Mouse (Mus musculus) lung, embryonic 14.5 days (tissue): ENCODE data around the gene Pdzd2. TPM values are rescaled to one million over a fixed set of nuclear protein-coding genes. Genes with fewer than 3 reads are reported as not detected.

Source experiments
- ATAC-seq: fragments of 200-750 bp; cut with Nextera tagmentation; 2 replicates; pipeline ENCODE4 v1.8.0; 2017; ENCODE audit warnings: mild to moderate bottlenecking, moderate TSS enrichment, moderate library complexity; ENCODE audit not compliant: insufficient read depth
- DNase-seq: peaks from one replicate; pipeline ENCODE4 v3.0.0-alpha.2; 2015
- H3K27ac ChIP-seq: fragments of 300-500 bp; sonication (generic); 2 replicates; pipeline ENCODE4 v1.5.1; 2014; ENCODE audit warnings: low read depth, mild to moderate bottlenecking, moderate library complexity
- H3K27me3 ChIP-seq: fragments of 300-500 bp; sonication (generic); 2 replicates; pipeline ENCODE4 v1.6.1; 2014; ENCODE audit warnings: low read length, control low read depth; ENCODE audit not compliant: insufficient read depth
- H3K36me3 ChIP-seq: fragments of 300-500 bp; sonication (generic); 2 replicates; pipeline ENCODE4 v1.6.1; 2014; ENCODE audit warnings: control low read depth; ENCODE audit not compliant: insufficient read depth
- H3K4me1 ChIP-seq: fragments of 300-500 bp; sonication (generic); 2 replicates; pipeline ENCODE4 v1.6.1; 2014; ENCODE audit warnings: antibody characterized with exemption, control low read depth; ENCODE audit not compliant: insufficient read depth
- H3K4me2 ChIP-seq: fragments of 300-500 bp; sonication (generic); 2 replicates; pipeline ENCODE4 v1.6.1; 2014; ENCODE audit warnings: mild to moderate bottlenecking
- H3K4me3 ChIP-seq: fragments of 300-500 bp; sonication (generic); 2 replicates; pipeline ENCODE4 v1.5.1; 2014; ENCODE audit warnings: low read depth, low read length
- H3K9ac ChIP-seq: fragments of 300-500 bp; sonication (generic); 2 replicates; pipeline ENCODE4 v1.6.1; 2014
- H3K9me3 ChIP-seq: fragments of 300-500 bp; sonication (generic); 2 replicates; pipeline ENCODE4 v1.6.1; 2016; ENCODE audit warnings: low read depth, low read length, control low read depth
- CTCF ChIP-seq: IDR thresholded peaks from 2 replicates; pipeline ENCODE4 v1.5.1; 2016; ENCODE audit warnings: antibody characterized with exemption, low read depth
- WGBS: fragments of 180-500 bp; shearing (Covaris S2); extraction: QIAGEN DNeasy Blood & Tissue Kit; methylation state at CpG from one replicate; pipeline ENCODE4 v1.1.7; 2014; 5-methylcytosine and 5-hydroxymethylcytosine counted together
- polyA plus RNA-seq: library from polyadenylated mRNA; unstranded; fragments of >200 nt; fragmentation: Nextera tagmentation; extraction: Ambion mirVana; gene quantifications from 2 replicates; pipeline ENCODE4 v1.2.1, GENCODE M21; 2014

Gene Pdzd2
- polyA plus RNA-seq, 1 experiment from 2014 or later: 24.1 TPM

DNA sequence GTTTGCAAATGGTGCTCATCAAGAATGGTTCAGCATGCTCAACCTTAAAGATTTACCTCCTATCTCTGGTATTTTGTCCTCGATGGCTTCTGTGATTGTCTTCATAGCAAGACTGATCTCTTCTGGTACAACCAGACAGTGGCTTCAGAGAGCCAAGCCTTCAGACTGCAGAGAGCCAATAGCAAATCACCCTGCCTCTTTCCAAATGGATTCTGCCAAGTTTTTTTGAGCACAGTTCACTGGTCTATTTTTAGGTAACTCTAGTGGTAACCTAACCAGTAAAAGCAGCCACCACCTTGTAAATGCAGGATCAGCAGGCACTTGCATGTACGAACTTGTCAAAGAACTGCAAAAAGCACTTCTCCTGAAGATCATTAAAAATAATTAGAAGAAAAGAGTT is 25.4 kb downstream of the Pdzd2 start:
- ATAC-seq (no peak), DNase-seq (no peak)
- Histone ChIP-seq H3K27ac (no peak overlapping the region), H3K36me3 (no peaks in the 10 kb centered on the region), H3K27me3 (no peaks in the 10 kb centered on the region), H3K9me3 (no peaks in the 10 kb centered on the region), H3K4me3 (no peak overlapping the region), H3K4me1 (no peaks in the 10 kb centered on the region), H3K4me2 (no peak overlapping the region), H3K9ac (no peak overlapping the region)
- WGBS: 70% methylated on average over 2 of the region's 2 CpGs
- no peak for TF ChIP-seq CTCF

DNA sequence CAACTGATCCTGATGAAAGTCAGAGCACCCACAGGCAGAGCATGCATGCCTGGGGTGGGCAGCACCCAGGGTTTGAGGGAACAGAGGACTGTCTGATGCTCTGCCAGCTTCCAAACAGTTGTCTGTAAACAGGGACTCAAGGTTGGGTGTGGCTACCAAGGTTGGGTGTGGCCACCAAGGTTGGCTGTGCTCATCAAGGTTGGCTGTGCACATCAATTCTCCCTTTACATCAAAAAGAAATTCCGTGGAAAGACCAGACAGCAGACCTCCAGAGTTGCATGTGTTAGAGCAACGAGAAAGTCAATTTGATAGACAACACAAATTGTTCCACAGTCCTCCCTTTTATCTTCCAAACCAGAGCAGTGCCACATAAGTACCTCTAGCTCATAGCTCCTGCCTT is 26.5 kb downstream of the Pdzd2 start:
- DNase-seq (no peak), ATAC-seq (no peak)
- Histone ChIP-seq H3K27ac (no peak overlapping the region), H3K4me2 (no peak overlapping the region), H3K4me1 (no peaks in the 10 kb centered on the region), H3K9ac (no peak overlapping the region), H3K27me3 (no peaks in the 10 kb centered on the region), H3K36me3 (no peaks in the 10 kb centered on the region), H3K9me3 (no peaks in the 10 kb centered on the region), H3K4me3 (no peak overlapping the region)
- no peak for TF ChIP-seq CTCF
- WGBS: 70% methylated on average over 2 of the region's 2 CpGs

DNA sequence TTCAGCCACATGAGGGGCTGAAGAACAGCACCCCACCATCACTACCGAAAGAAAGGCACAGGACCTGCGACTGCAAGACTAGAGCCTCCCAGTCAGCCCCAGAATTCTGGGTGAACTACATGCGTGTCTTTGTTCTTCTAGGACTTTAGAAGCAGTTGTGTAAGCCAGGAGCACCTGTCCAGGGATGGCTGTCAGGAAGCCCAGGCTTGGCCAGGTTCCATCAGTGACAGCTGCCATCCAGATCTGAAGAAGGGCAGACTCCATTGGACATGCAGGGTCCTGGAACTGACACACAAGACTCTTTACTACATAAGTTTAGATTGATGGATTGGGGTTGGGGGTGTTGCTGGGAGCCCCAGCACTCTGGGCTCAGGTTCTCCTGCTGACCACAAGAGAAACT is 29.7 kb downstream of the Pdzd2 start:
- H3K4me3 ChIP-seq: no peak overlapping the region
- H3K4me2 ChIP-seq: no peak overlapping the region

DNA sequence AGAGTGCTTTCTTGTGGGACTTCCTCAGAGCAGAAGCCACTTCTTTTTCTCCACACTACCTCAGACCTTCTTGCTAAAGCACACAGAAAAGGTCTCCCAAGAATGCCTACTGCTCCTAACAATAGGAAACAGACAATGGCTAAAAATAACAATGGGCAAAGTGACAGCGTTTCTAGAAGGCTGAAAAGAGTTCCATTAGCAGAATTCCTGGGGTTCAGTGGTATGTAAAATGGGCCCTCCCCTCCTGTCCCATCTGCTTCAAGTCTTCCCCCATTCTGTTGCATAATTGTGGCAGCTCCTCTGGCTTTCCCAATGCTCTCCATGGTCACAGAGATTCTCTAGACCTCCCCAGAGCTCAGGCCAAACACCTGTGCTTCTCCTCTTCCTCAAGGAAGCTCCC is 31.4 kb downstream of the Pdzd2 start:
- WGBS: 23% methylated on average over 1 of the region's 1 CpGs
- no peak overlapping the region for H3K4me2 ChIP-seq
- no peak for TF ChIP-seq CTCF
- no peaks in the 10 kb centered on the region for H3K4me1 ChIP-seq
- no peak overlapping the region for H3K9ac ChIP-seq
- ATAC-seq (no peak), DNase-seq (no peak)
- no peaks in the 10 kb centered on the region for H3K9me3 ChIP-seq
- H3K27ac ChIP-seq: no peak overlapping the region
- no peaks in the 10 kb centered on the region for H3K27me3 ChIP-seq
- no peak overlapping the region for H3K4me3 ChIP-seq
- H3K36me3 ChIP-seq: no peaks in the 10 kb centered on the region

More for the DNA sequence above, 29.7 kb downstream of the Pdzd2 start:
- Histone ChIP-seq H3K9me3 (no peaks in the 10 kb centered on the region), H3K27ac (no peak overlapping the region), H3K36me3 (no peaks in the 10 kb centered on the region), H3K9ac (no peak overlapping the region), H3K27me3 (no peaks in the 10 kb centered on the region), H3K4me1 (no peaks in the 10 kb centered on the region)
- DNase-seq (no peak), ATAC-seq (no peak)
- 90% methylated on average over 3 of the region's 3 CpGs for WGBS
- no peak for TF ChIP-seq CTCF

DNA sequence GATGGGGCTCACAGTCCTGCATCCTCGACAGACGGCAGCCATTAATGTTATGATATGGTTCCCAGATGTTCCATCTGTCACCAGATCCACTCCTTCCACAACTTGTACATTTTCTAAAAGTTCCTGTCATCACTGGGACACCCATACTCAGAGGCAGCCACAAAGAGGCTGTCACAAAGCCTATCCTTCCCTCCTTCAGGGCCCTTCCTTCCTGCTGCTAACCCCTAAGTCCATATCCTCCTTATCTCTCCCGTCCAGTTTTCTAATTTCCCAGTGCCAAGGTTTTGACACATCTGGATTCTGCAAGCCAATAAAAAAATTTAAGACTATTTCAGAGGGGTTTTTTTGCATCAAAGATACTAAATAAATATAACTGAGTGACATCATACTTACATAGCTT is 32.8 kb downstream of the Pdzd2 start:
- WGBS: 33% methylated on average over 3 of the region's 3 CpGs
- Histone ChIP-seq H3K36me3 (no peaks in the 10 kb centered on the region), H3K27me3 (no peaks in the 10 kb centered on the region), H3K9me3 (no peaks in the 10 kb centered on the region), H3K4me2 (no peak overlapping the region), H3K9ac (no peak overlapping the region), H3K4me3 (no peak overlapping the region), H3K27ac (no peak overlapping the region), H3K4me1 (no peaks in the 10 kb centered on the region)
- ATAC-seq (no peak), DNase-seq (no peak)
- TF ChIP-seq CTCF: no peak

DNA sequence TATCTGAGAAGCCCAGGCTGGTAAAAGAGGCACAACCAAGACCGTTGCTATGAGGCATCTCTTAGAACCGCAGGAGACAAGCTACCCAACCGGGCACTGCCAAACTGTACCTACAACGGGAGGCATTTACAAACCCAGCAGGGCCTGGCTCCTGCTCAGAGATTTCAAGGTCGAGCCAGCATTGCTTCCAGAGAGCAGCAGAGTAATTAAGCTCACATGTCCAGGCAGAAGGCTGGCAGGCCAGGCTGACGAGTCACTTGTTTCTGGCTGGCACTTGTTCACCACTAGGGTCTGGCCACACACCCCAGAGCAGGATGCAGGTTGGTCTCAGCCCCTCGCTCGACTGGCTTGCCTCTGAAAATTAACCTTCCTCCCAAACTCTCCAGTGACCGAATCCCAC is 39.4 kb downstream of the Pdzd2 start:
- H3K4me1 ChIP-seq: no peaks in the 10 kb centered on the region
- ATAC-seq (no peak), DNase-seq (no peak)
- no peak overlapping the region for H3K9ac ChIP-seq
- H3K36me3 ChIP-seq: no peaks in the 10 kb centered on the region
- WGBS: 50% methylated on average over 9 of the region's 9 CpGs
- H3K27me3 ChIP-seq: no peaks in the 10 kb centered on the region
- no peak for TF ChIP-seq CTCF
- H3K27ac ChIP-seq: no peak overlapping the region
- no peaks in the 10 kb centered on the region for H3K9me3 ChIP-seq
- no peak overlapping the region for H3K4me2 ChIP-seq
- no peak overlapping the region for H3K4me3 ChIP-seq

DNA sequence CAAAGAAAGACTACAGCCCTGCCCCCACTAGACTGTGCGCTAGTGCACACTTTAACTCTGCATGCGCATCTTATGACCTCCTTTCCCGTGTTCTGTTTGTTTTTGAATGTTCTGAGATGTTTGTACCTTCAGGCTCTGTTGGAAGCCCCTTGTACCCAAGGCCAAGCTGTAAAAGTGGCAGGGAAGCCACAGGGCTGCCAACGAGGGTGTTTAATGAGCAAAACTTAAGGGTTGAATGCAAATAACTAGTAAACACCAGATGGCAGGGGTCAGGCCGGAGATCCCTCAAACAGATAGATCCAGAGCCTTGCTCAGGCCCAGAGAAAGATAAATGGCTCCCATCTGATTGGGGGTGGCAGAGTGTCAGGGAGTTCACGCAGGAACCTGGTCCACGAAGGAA is 42.0 kb downstream of the Pdzd2 start:
- Histone ChIP-seq H3K9me3 (no peaks in the 10 kb centered on the region), H3K4me1 (no peaks in the 10 kb centered on the region), H3K27ac (no peak overlapping the region), H3K9ac (no peak overlapping the region), H3K4me3 (no peak overlapping the region), H3K4me2 (no peak overlapping the region), H3K27me3 (no peaks in the 10 kb centered on the region), H3K36me3 (no peaks in the 10 kb centered on the region)
- WGBS: 34% methylated on average over 7 of the region's 7 CpGs
- no peak for TF ChIP-seq CTCF
- ATAC-seq (no peak), DNase-seq (no peak)

DNA sequence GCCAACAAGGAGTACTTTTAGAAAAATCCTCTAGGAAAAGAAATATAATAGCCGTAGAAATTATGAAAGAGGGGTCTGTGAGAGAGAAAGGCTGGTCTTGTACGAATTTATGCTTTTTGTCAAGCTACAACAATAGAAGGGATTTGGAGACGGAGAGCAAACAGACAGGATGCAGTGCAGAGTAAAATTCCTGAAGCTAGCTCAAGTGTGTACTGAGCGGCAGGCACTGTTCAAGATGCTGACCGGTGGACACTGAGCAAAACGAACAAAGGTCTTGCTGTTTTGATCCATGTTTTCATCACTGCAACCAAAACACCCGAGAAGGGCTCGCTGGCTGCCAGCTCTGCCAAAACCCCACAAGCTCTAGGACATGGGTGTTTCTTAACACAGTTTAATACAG is 42.8 kb downstream of the Pdzd2 start:
- no peak overlapping the region for H3K27ac ChIP-seq
- H3K27me3 ChIP-seq: no peaks in the 10 kb centered on the region
- no peaks in the 10 kb centered on the region for H3K36me3 ChIP-seq
- H3K4me2 ChIP-seq: no peak overlapping the region
- no peak for ATAC-seq
- no peak overlapping the region for H3K9ac ChIP-seq
- H3K9me3 ChIP-seq: no peaks in the 10 kb centered on the region
- DNase-seq: no peak
- TF ChIP-seq CTCF: no peak
- no peaks in the 10 kb centered on the region for H3K4me1 ChIP-seq
- WGBS: 56% methylated on average over 8 of the region's 8 CpGs
- H3K4me3 ChIP-seq: no peak overlapping the region
